In genomic region chr2:52843861-52844260, GRCm38 (mm10) we compare ENCODE assay signal across 17 mouse cellular contexts.
"Had no signal": no experiment of that assay in that cellular context is flagged by ENCODE, and none has a peak within 500 bp of the region (broad histone marks: within the 10 kb centered on the region; RNA-seq: fewer than 3 reads in every experiment).

No protein-coding gene starts in this region.

- H3K9me3 ChIP-seq: midbrain, embryonic 10.5 days; midbrain, embryonic 12.5 days; neural tube, embryonic 13.5 days; neural tube, embryonic 15.5 days; stomach, embryonic 15.5 days had no signal

- H3K4me3 ChIP-seq: midbrain, embryonic 10.5 days; midbrain, embryonic 12.5 days; myocyte; neural tube, embryonic 13.5 days; neural tube, embryonic 15.5 days; stomach, embryonic 15.5 days had no signal

- H3K9ac ChIP-seq: lung, embryonic 14.5 days; midbrain, embryonic 12.5 days; neural tube, embryonic 13.5 days; neural tube, embryonic 15.5 days; stomach, embryonic 15.5 days had no signal

- H3K4me2 ChIP-seq: lung, embryonic 14.5 days; midbrain, embryonic 12.5 days; neural tube, embryonic 13.5 days; neural tube, embryonic 15.5 days; stomach, embryonic 15.5 days had no signal

- H3K27me3 ChIP-seq: midbrain, embryonic 12.5 days; neural tube, embryonic 13.5 days; neural tube, embryonic 15.5 days; stomach, embryonic 15.5 days had no signal

- ATAC-seq: midbrain, embryonic 16.5 days had no signal

- H3K27ac ChIP-seq: midbrain, embryonic 10.5 days; midbrain, embryonic 12.5 days; neural tube, embryonic 13.5 days; neural tube, embryonic 15.5 days; stomach, embryonic 15.5 days; stomach, postnatal 0 days had no signal

- H3K36me3 ChIP-seq: midbrain, embryonic 10.5 days; midbrain, embryonic 12.5 days; neural tube, embryonic 13.5 days; neural tube, embryonic 15.5 days; stomach, embryonic 15.5 days had no signal

- H3K4me1 ChIP-seq: neural tube, embryonic 13.5 days; neural tube, embryonic 15.5 days; stomach, embryonic 15.5 days had no signal

- DNase-seq: lung, adult 18-20 months; lung, embryonic 14.5 days; lung, postnatal 10 days; lung, postnatal 4 days; midbrain, embryonic 14.5 days; right cerebral cortex, postnatal 14 days; thymus, adult 2 months; thymus, postnatal 25 days; thymus, postnatal 4 days had no signal
